Mouse (Mus musculus): ENCODE data around the gene Sft2d2. TPM values are rescaled to one million over a fixed set of nuclear protein-coding genes. Genes with fewer than 3 reads are reported as not detected.

Sft2d2 gene
- total and polyA plus RNA-seq, 3 experiments: 26.0 to 31.6 (median 27.2) TPM

DNA sequence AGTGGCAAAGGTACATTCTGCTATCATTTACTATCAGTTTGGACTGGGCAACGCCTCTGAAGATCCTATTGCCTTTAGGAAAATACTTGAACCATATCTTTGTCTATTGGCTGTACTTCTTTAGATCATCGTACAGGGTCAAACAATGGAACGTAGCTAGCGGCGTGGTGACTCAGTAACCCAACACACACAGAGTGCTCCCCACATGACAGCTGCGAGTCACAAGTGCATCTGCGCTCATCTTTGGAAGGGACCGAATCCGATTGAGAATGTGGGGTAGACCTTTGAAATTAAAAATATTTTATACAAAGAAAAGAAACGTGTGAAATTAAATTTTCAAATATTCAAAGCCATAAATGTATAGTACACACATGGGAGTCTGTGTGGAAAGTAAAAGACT lies 35.4 kb downstream of the Sft2d2 start:
- in situ Hi-C loops (cut with MboI; ENCODE audit: low pct_ligation_motif_present, low pct_unique_long_range_greater_than_20kb, low sequenced_read_pairs): no loop called here
- dilution Hi-C loops (cut with MboI; ENCODE audit: extremely low pct_ligation_motif_present, extremely low pct_unique_long_range_greater_than_20kb, low sequenced_read_pairs): no loop called here
- H3K9me3 ChIP-seq (replicated peaks; ENCODE audit: low read length): no peaks in the 10 kb centered on the region

DNA sequence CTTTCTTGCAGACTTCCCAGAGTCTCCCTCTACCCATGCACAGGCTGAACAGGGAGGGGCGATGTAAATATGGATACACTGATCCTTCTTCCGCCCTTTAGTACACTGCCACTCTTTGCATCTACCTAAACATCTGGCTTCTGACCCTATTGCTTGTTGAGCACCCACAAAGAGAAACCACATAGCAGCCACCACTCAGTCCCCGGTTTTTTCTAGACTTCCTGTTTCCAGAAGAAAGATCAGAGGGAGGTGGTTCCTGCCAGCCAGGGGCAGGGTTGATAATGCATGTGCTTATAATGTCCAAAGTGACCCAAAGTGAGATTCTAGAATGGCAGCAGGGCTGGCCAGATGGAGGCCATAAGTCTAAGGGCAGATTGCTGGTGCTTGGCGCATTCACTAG lies 40.1 kb downstream of the Sft2d2 start:
- no peak overlapping the region for H3K27ac ChIP-seq (ENCODE audit: insufficient read depth, low read depth)
- H3K4me3 ChIP-seq (replicated peaks in 1 of 3; ENCODE audit: low read depth in 2 of 3, low read length in 2 of 3, poor library complexity in 1 of 3): no peak overlapping the region

More for the DNA sequence above, 35.4 kb downstream of the Sft2d2 start:
- H3K27ac ChIP-seq (ENCODE audit: insufficient read depth, low read depth): no peak overlapping the region
- no peak for TF ChIP-seq MYC (IDR thresholded peaks at IDR 0.05; ENCODE audit: low read depth, low read length)
- TF ChIP-seq TCF12 (IDR thresholded peaks at IDR 0.05; ENCODE audit: low read depth, low read length): no peak
- TF ChIP-seq GABPA (IDR thresholded peaks at IDR 0.05; ENCODE audit: insufficient replicate concordance, low read depth, low read length): no peak
- no peak for TF ChIP-seq JUN (IDR thresholded peaks at IDR 0.05; ENCODE audit: insufficient read depth, low read depth, low read length)
- no peak for TF ChIP-seq USF1 (IDR thresholded peaks at IDR 0.05; ENCODE audit: low read depth, low read length)
- TF ChIP-seq BHLHE40 (IDR thresholded peaks at IDR 0.05; ENCODE audit: low read depth, low read length): no peak
- no peak for TF ChIP-seq E2F4 (IDR thresholded peaks at IDR 0.05; ENCODE audit: insufficient replicate concordance, low read depth, low read length)
- no peak for TF ChIP-seq HCFC1 (IDR thresholded peaks at IDR 0.05; ENCODE audit: low read depth, low read length)
- no peak for TF ChIP-seq NELFE (IDR thresholded peaks at IDR 0.05; ENCODE audit: low read depth, low read length)
- no peak for TF ChIP-seq ETS1 (conservative IDR thresholded peaks at IDR 0.05; ENCODE audit: low read depth, low read length)
- TF ChIP-seq MAFK (IDR thresholded peaks at IDR 0.05; ENCODE audit: insufficient replicate concordance, low read length): no peak
- TF ChIP-seq UBTF (IDR thresholded peaks at IDR 0.05; ENCODE audit: low read depth, low read length): no peak
- no peaks in the 10 kb centered on the region for H3K27me3 ChIP-seq (replicated peaks)
- no peaks in the 10 kb centered on the region for H3K79me2 ChIP-seq (replicated peaks; ENCODE audit: control insufficient read depth, extremely low read depth, insufficient read depth, poor library complexity, severe bottlenecking)
- H3K4me3 ChIP-seq (replicated peaks in 1 of 3; ENCODE audit: low read depth in 2 of 3, low read length in 2 of 3, poor library complexity in 1 of 3): no peak overlapping the region
- DNase-seq (ENCODE audit: extremely low read depth): no peak
- H3K36me3 ChIP-seq (replicated peaks in 1 of 2; ENCODE audit: control insufficient read depth in 1 of 2, insufficient read depth in 1 of 2, low read length in 1 of 2): no peaks in the 10 kb centered on the region
- no peak overlapping the region for H3K9ac ChIP-seq (ENCODE audit: insufficient read depth, low read depth)
- H3K4me2 ChIP-seq (ENCODE audit: insufficient read depth, low read depth, poor library complexity, severe bottlenecking): no peak overlapping the region
- H3K4me1 ChIP-seq (ENCODE audit: control insufficient read depth in 1 of 2, insufficient read depth in 2 of 2): peaks cover 8 to 30% of the 10 kb centered on the region in 2 experiments; a peak in 3 of 4 replicates

More for the DNA sequence above, 40.1 kb downstream of the Sft2d2 start:
- dilution Hi-C loops (cut with MboI; ENCODE audit: extremely low pct_ligation_motif_present, extremely low pct_unique_long_range_greater_than_20kb, low sequenced_read_pairs) (no loop called here), in situ Hi-C loops (cut with MboI; ENCODE audit: low pct_ligation_motif_present, low pct_unique_long_range_greater_than_20kb, low sequenced_read_pairs) (no loop called here)
- Histone ChIP-seq H3K4me2 (ENCODE audit: insufficient read depth, low read depth, poor library complexity, severe bottlenecking) (peak overlapping the region; percentile 40; the same call in 1 of the 2 replicates), H3K79me2 (replicated peaks; ENCODE audit: control insufficient read depth, extremely low read depth, insufficient read depth, poor library complexity, severe bottlenecking) (no peaks in the 10 kb centered on the region), H3K9ac (ENCODE audit: insufficient read depth, low read depth) (no peak overlapping the region), H3K27me3 (replicated peaks) (no peaks in the 10 kb centered on the region), H3K4me1 (ENCODE audit: control insufficient read depth in 1 of 2, insufficient read depth in 2 of 2) (peaks cover 5 to 20% of the 10 kb centered on the region in 2 experiments; a peak in 3 of 4 replicates), H3K9me3 (replicated peaks; ENCODE audit: low read length) (no peaks in the 10 kb centered on the region), H3K36me3 (replicated peaks in 1 of 2; ENCODE audit: control insufficient read depth in 1 of 2, insufficient read depth in 1 of 2, low read length in 1 of 2) (no peaks in the 10 kb centered on the region)
- peak; percentile 37 for DNase-seq (ENCODE audit: extremely low read depth)
- TF ChIP-seq RAD21 (IDR thresholded peaks at IDR 0.05; ENCODE audit: low read depth, low read length): no peak
- no peak for TF ChIP-seq ZKSCAN1 (IDR thresholded peaks at IDR 0.05; ENCODE audit: borderline replicate concordance, low read depth, low read length)
- peak; percentile 54 for TF ChIP-seq ZNF384 (IDR thresholded peaks at IDR 0.05; ENCODE audit: low read depth, low read length)
- no peak for TF ChIP-seq MEF2A (IDR thresholded peaks at IDR 0.05; ENCODE audit: borderline replicate concordance, low read depth, low read length)
- TF ChIP-seq ELF1 (IDR thresholded peaks at IDR 0.05; ENCODE audit: low read depth, low read length): no peak
- no peak for TF ChIP-seq BHLHE40 (IDR thresholded peaks at IDR 0.05; ENCODE audit: low read depth, low read length)
